Mouse (Mus musculus) myocyte (in vitro differentiated cells): ENCODE data around the gene Iqgap3.

Experiments
- CEBPB ChIP-seq: IDR thresholded peaks from 2 replicates; pipeline ENCODE4 v1.6.1; 2011; ENCODE audit warnings: mild to moderate bottlenecking, moderate library complexity; ENCODE audit not compliant: poor library complexity, insufficient read depth, severe bottlenecking
- E2F4 ChIP-seq: IDR thresholded peaks from one replicate; pipeline ENCODE4 v1.6.1; 2011; ENCODE audit warnings: mild to moderate bottlenecking, control low read depth, moderate library complexity; ENCODE audit not compliant: insufficient read depth
- MAX ChIP-seq: IDR thresholded peaks from one replicate; pipeline ENCODE4 v1.6.1; 2011; ENCODE audit warnings: low read depth, mild to moderate bottlenecking, control low read depth
- POLR2A ChIP-seq: IDR thresholded peaks from one replicate; pipeline ENCODE4 v1.6.1; 2011; ENCODE audit warnings: low read depth, mild to moderate bottlenecking, control low read depth, moderate library complexity; ENCODE audit not compliant: insufficient read length
- POLR2AphosphoS2 ChIP-seq: IDR thresholded peaks from one replicate; pipeline ENCODE4 v1.6.1; 2011; ENCODE audit warnings: low read depth, control low read depth; ENCODE audit not compliant: insufficient read length
- REST ChIP-seq: IDR thresholded peaks from one replicate; pipeline ENCODE4 v1.6.1; 2011; ENCODE audit warnings: mild to moderate bottlenecking, control low read depth, moderate library complexity; ENCODE audit not compliant: insufficient read depth, insufficient read length
- TCF12 ChIP-seq: IDR thresholded peaks from one replicate; pipeline ENCODE4 v1.6.1; 2011; ENCODE audit warnings: mild to moderate bottlenecking, control low read depth; ENCODE audit not compliant: poor library complexity, insufficient read depth, severe bottlenecking
- TCF3 ChIP-seq: IDR thresholded peaks from one replicate; pipeline ENCODE4 v1.6.1; 2011; ENCODE audit warnings: low read depth, control low read depth; ENCODE audit not compliant: insufficient read length
- USF1 ChIP-seq: IDR thresholded peaks from one replicate; pipeline ENCODE4 v1.6.1; 2011; ENCODE audit warnings: low read depth, mild to moderate bottlenecking, control low read depth, moderate library complexity

GRCm38 (mm10) chr3:88125195-88125594 is 43.4 kb downstream of the Iqgap3 start:
- TF ChIP-seq POLR2A (no peak), USF1 (no peak), E2F4 (no peak), MAX (no peak), TCF12 (no peak), TCF3 (no peak), CEBPB (no peak), REST (no peak), POLR2AphosphoS2 (no peak)
